Mouse (Mus musculus): ENCODE measurements at regions not wholly inside any gene's neighbourhood (a gene's known extent, or its start where the extent isn't known, plus 50 kb on each side); places are given as distances from the start of the nearest gene placed in this dataset.
A peak's percentile ranks its signal among the peaks of the same experiment; 100 is the strongest.

- H3K27ac ChIP-seq: no peak overlapping the region
- H3K27me3 ChIP-seq (ENCODE audit: insufficient read depth, low read length): no peaks in the 10 kb centered on the region
- H3K9ac ChIP-seq (ENCODE audit: low read depth, low read length): no peak overlapping the region
- no peaks in the 10 kb centered on the region for H3K4me1 ChIP-seq (replicated peaks; ENCODE audit: insufficient read depth, low read length)
- no peak overlapping the region for H3K4me2 ChIP-seq (ENCODE audit: low read length)
- H3K9me3 ChIP-seq (replicated peaks; ENCODE audit: low read length): no peaks in the 10 kb centered on the region
- H3K36me3 ChIP-seq (ENCODE audit: insufficient read depth, low read length): no peaks in the 10 kb centered on the region
- no peak for ATAC-seq (replicated peaks; ENCODE audit: low FRiP score, low read depth)
- WGBS: 83% methylated on average over 3 of the region's 3 CpGs
- H3K4me3 ChIP-seq (replicated peaks; ENCODE audit: low read depth, low read length): no peak overlapping the region
- TF ChIP-seq CTCF (IDR thresholded peaks at IDR 0.05; ENCODE audit: low read depth): no peak
- DNase-seq (ENCODE audit: low spot score): no peak
Measured at GRCm38 (mm10) chr6:31200705-31201104, 197.8 kb upstream of the Mkln1 start.

GRCm38 (mm10) chr6:31201375-31201972 lies 197.1 kb upstream of the Mkln1 start:
- DNase-seq (ENCODE audit: low spot score) (no peak), ATAC-seq (replicated peaks; ENCODE audit: low FRiP score, low read depth) (no peak)
- no peak overlapping the region for H3K4me3 ChIP-seq (replicated peaks; ENCODE audit: low read depth, low read length)
- no peaks in the 10 kb centered on the region for H3K9me3 ChIP-seq (replicated peaks; ENCODE audit: low read length)
- H3K27me3 ChIP-seq (ENCODE audit: insufficient read depth, low read length): no peaks in the 10 kb centered on the region
- H3K4me1 ChIP-seq (replicated peaks; ENCODE audit: insufficient read depth, low read length): no peaks in the 10 kb centered on the region
- H3K9ac ChIP-seq (ENCODE audit: low read depth, low read length): no peak overlapping the region
- no peaks in the 10 kb centered on the region for H3K36me3 ChIP-seq (ENCODE audit: insufficient read depth, low read length)
- H3K27ac ChIP-seq: no peak overlapping the region
- no peak overlapping the region for H3K4me2 ChIP-seq (ENCODE audit: low read length)
- 85% methylated on average over 4 of the region's 4 CpGs for WGBS
- no peak for TF ChIP-seq CTCF (IDR thresholded peaks at IDR 0.05; ENCODE audit: low read depth)

- Histone ChIP-seq H3K4me2 (ENCODE audit: low read length) (no peak overlapping the region), H3K9me3 (replicated peaks; ENCODE audit: low read length) (no peaks in the 10 kb centered on the region), H3K27me3 (ENCODE audit: insufficient read depth, low read length) (no peaks in the 10 kb centered on the region), H3K4me1 (replicated peaks; ENCODE audit: insufficient read depth, low read length) (no peaks in the 10 kb centered on the region), H3K36me3 (ENCODE audit: insufficient read depth, low read length) (no peaks in the 10 kb centered on the region), H3K4me3 (replicated peaks; ENCODE audit: low read depth, low read length) (no peak overlapping the region), H3K9ac (ENCODE audit: low read depth, low read length) (no peak overlapping the region), H3K27ac (no peak overlapping the region)
- ATAC-seq (replicated peaks; ENCODE audit: low FRiP score, low read depth) (no peak), DNase-seq (ENCODE audit: low spot score) (no peak)
- TF ChIP-seq CTCF (IDR thresholded peaks at IDR 0.05; ENCODE audit: low read depth): peak; percentile 39
Measured at GRCm38 (mm10) chr6:31202594-31202993, 195.9 kb upstream of the Mkln1 start.

GRCm38 (mm10) chr6:31204434-31204833 lies 194.1 kb upstream of the Mkln1 start:
- H3K4me2 ChIP-seq (ENCODE audit: low read length): no peak overlapping the region
- no peaks in the 10 kb centered on the region for H3K27me3 ChIP-seq (ENCODE audit: insufficient read depth, low read length)
- H3K36me3 ChIP-seq (ENCODE audit: insufficient read depth, low read length): no peaks in the 10 kb centered on the region
- H3K4me1 ChIP-seq (replicated peaks; ENCODE audit: insufficient read depth, low read length): no peaks in the 10 kb centered on the region
- H3K9me3 ChIP-seq (replicated peaks; ENCODE audit: low read length): no peaks in the 10 kb centered on the region
- TF ChIP-seq CTCF (IDR thresholded peaks at IDR 0.05; ENCODE audit: low read depth): no peak
- H3K27ac ChIP-seq: no peak overlapping the region
- no peak overlapping the region for H3K9ac ChIP-seq (ENCODE audit: low read depth, low read length)
- 93% methylated on average over 3 of the region's 3 CpGs for WGBS
- ATAC-seq (replicated peaks; ENCODE audit: low FRiP score, low read depth) (no peak), DNase-seq (ENCODE audit: low spot score) (no peak)
- H3K4me3 ChIP-seq (replicated peaks; ENCODE audit: low read depth, low read length): no peak overlapping the region

- Histone ChIP-seq H3K4me1 (replicated peaks; ENCODE audit: insufficient read depth, low read length) (no peaks in the 10 kb centered on the region), H3K27ac (no peak overlapping the region), H3K27me3 (ENCODE audit: insufficient read depth, low read length) (no peaks in the 10 kb centered on the region), H3K36me3 (ENCODE audit: insufficient read depth, low read length) (no peaks in the 10 kb centered on the region), H3K9me3 (replicated peaks; ENCODE audit: low read length) (no peaks in the 10 kb centered on the region), H3K4me3 (replicated peaks; ENCODE audit: low read depth, low read length) (no peak overlapping the region), H3K4me2 (ENCODE audit: low read length) (no peak overlapping the region), H3K9ac (ENCODE audit: low read depth, low read length) (no peak overlapping the region)
- DNase-seq (ENCODE audit: low spot score) (no peak), ATAC-seq (replicated peaks; ENCODE audit: low FRiP score, low read depth) (no peak)
- 78% methylated on average over 4 of the region's 4 CpGs for WGBS
- no peak for TF ChIP-seq CTCF (IDR thresholded peaks at IDR 0.05; ENCODE audit: low read depth)
Measured at GRCm38 (mm10) chr6:31204839-31205238, 193.7 kb upstream of the Mkln1 start.

- Histone ChIP-seq H3K9ac (ENCODE audit: low read depth, low read length) (no peak overlapping the region), H3K36me3 (ENCODE audit: insufficient read depth, low read length) (no peaks in the 10 kb centered on the region), H3K27ac (no peak overlapping the region), H3K9me3 (replicated peaks; ENCODE audit: low read length) (no peaks in the 10 kb centered on the region), H3K4me3 (replicated peaks; ENCODE audit: low read depth, low read length) (no peak overlapping the region), H3K4me1 (replicated peaks; ENCODE audit: insufficient read depth, low read length) (no peaks in the 10 kb centered on the region), H3K4me2 (ENCODE audit: low read length) (no peak overlapping the region), H3K27me3 (ENCODE audit: insufficient read depth, low read length) (no peaks in the 10 kb centered on the region)
- TF ChIP-seq CTCF (IDR thresholded peaks at IDR 0.05; ENCODE audit: low read depth): no peak
- ATAC-seq (replicated peaks; ENCODE audit: low FRiP score, low read depth) (no peak), DNase-seq (ENCODE audit: low spot score) (no peak)
- 80% methylated on average over 7 of the region's 7 CpGs for WGBS
Measured at GRCm38 (mm10) chr6:31206106-31206505, 192.4 kb upstream of the Mkln1 start.

GRCm38 (mm10) chr6:31207231-31207630 lies 191.3 kb upstream of the Mkln1 start:
- WGBS: 68% methylated on average over 12 of the region's 12 CpGs
- ATAC-seq (replicated peaks; ENCODE audit: low FRiP score, low read depth): no peak
- Histone ChIP-seq H3K4me2 (ENCODE audit: low read length) (no peak overlapping the region), H3K9me3 (replicated peaks; ENCODE audit: low read length) (no peaks in the 10 kb centered on the region), H3K27ac (no peak overlapping the region), H3K27me3 (ENCODE audit: insufficient read depth, low read length) (no peaks in the 10 kb centered on the region), H3K36me3 (ENCODE audit: insufficient read depth, low read length) (no peaks in the 10 kb centered on the region), H3K4me1 (replicated peaks; ENCODE audit: insufficient read depth, low read length) (no peaks in the 10 kb centered on the region), H3K9ac (ENCODE audit: low read depth, low read length) (no peak overlapping the region), H3K4me3 (replicated peaks; ENCODE audit: low read depth, low read length) (no peak overlapping the region)
- no peak for DNase-seq (ENCODE audit: low spot score)
- no peak for TF ChIP-seq CTCF (IDR thresholded peaks at IDR 0.05; ENCODE audit: low read depth)

Data from kidney, postnatal 0 days (tissue).